Mouse (Mus musculus) spleen, adult 2 months (tissue): ENCODE data around the gene Lap3.

Experiments
- CTCF ChIP-seq: fragments of 200-500 bp; IDR thresholded peaks from 2 replicates; pipeline ENCODE4 v1.5.1; 2011; ENCODE audit warnings: mild to moderate bottlenecking, inconsistent platforms; ENCODE audit not compliant: insufficient read depth, insufficient read length, insufficient replicate concordance; ENCODE audit errors: extremely low read depth
- POLR2A ChIP-seq: fragments of 200-500 bp; IDR thresholded peaks from 2 replicates; pipeline ENCODE4 v1.6.1; 2011; ENCODE audit warnings: low read depth, low read length, inconsistent platforms

- TF ChIP-seq POLR2A (no peak), CTCF (no peak)
Observed at GRCm38 (mm10) chr5:45513511-45513910, 20.3 kb downstream of the Lap3 start.
